Mouse (Mus musculus) effector memory CD4-positive, alpha-beta T cell, adult 5 months (primary cell): ENCODE results near the gene Gpatch2. TPM values are rescaled to one million over a fixed set of nuclear protein-coding genes. Genes with fewer than 3 reads are reported as not detected.

ENCODE experiments used
- polyA plus RNA-seq: library from polyadenylated mRNA; unstranded; fragments of 100-300 nt; shearing (Covaris generic); gene quantifications from one replicate; pipeline ENCODE4 v1.2.1, GENCODE M21; 2017

Gene Gpatch2
- 18.6 TPM for polyA plus RNA-seq

GRCm38 (mm10) chr1:187215181-187216116 is at the start of gene Gpatch2, which contains the start of gene Spata17:
Gene Gpatch2, plus strand, starts transcription at chr1:187215508.
Gene Spata17, minus strand, starts transcription at chr1:187215465.

Other genes with a start within 250 kb of the Gpatch2 start
- not detected for gene D1Pas1, start 248.1 kb upstream of the Gpatch2 start, polyA plus RNA-seq
- not detected for gene Spata17, start within 50 bp of the Gpatch2 start, polyA plus RNA-seq